Mouse (Mus musculus): ENCODE data around the gene Vwa2. TPM values are rescaled to one million over a fixed set of nuclear protein-coding genes. Genes with fewer than 3 reads are reported as not detected.

Vwa2 gene
- polyA plus RNA-seq, 1 experiment from 2014 or later: 1.1 TPM

GRCm38 (mm10) chr19:56936253-56936652 is 62.2 kb downstream of the Vwa2 start:
- no peak overlapping the region for H3K27ac ChIP-seq (ENCODE audit: low read depth, low read length)
- no peaks in the 10 kb centered on the region for H3K4me1 ChIP-seq (replicated peaks; ENCODE audit: control insufficient read depth, insufficient read depth, low read length)
- H3K36me3 ChIP-seq (ENCODE audit: control insufficient read depth, insufficient read depth, low read length): no peaks in the 10 kb centered on the region
- no peaks in the 10 kb centered on the region for H3K27me3 ChIP-seq (ENCODE audit: control insufficient read depth, insufficient read depth, low read length)
- no peak overlapping the region for H3K4me2 ChIP-seq (ENCODE audit: low read depth, low read length, severe bottlenecking)
- H3K4me3 ChIP-seq (ENCODE audit: low read depth, low read length): no peak overlapping the region
- DNase-seq (ENCODE audit: low spot score) (no peak), ATAC-seq (replicated peaks; ENCODE audit: low FRiP score) (no peak)
- no peaks in the 10 kb centered on the region for H3K9me3 ChIP-seq (ENCODE audit: control insufficient read depth, low read length)
- WGBS: 97% methylated on average over 8 of the region's 8 CpGs
- no peak overlapping the region for H3K9ac ChIP-seq (ENCODE audit: low read length)

- no peak overlapping the region for H3K27ac ChIP-seq (ENCODE audit: low read depth, low read length)
- WGBS: 93% methylated on average over 5 of the region's 5 CpGs
- no peak overlapping the region for H3K4me2 ChIP-seq (ENCODE audit: low read depth, low read length, severe bottlenecking)
- H3K4me3 ChIP-seq (ENCODE audit: low read depth, low read length): no peak overlapping the region
- H3K27me3 ChIP-seq (ENCODE audit: control insufficient read depth, insufficient read depth, low read length): no peaks in the 10 kb centered on the region
- H3K9me3 ChIP-seq (ENCODE audit: control insufficient read depth, low read length): no peaks in the 10 kb centered on the region
- no peak overlapping the region for H3K9ac ChIP-seq (ENCODE audit: low read length)
- H3K4me1 ChIP-seq (replicated peaks; ENCODE audit: control insufficient read depth, insufficient read depth, low read length): no peaks in the 10 kb centered on the region
- no peaks in the 10 kb centered on the region for H3K36me3 ChIP-seq (ENCODE audit: control insufficient read depth, insufficient read depth, low read length)
- DNase-seq (ENCODE audit: low spot score) (no peak), ATAC-seq (replicated peaks; ENCODE audit: low FRiP score) (no peak)
These were observed 63.9 kb downstream of the Vwa2 start for GRCm38 (mm10) chr19:56937911-56938310.

- no peak overlapping the region for H3K9ac ChIP-seq (ENCODE audit: low read length)
- WGBS: 81% methylated on average over 9 of the region's 9 CpGs
- no peaks in the 10 kb centered on the region for H3K36me3 ChIP-seq (ENCODE audit: control insufficient read depth, insufficient read depth, low read length)
- no peak overlapping the region for H3K27ac ChIP-seq (ENCODE audit: low read depth, low read length)
- H3K4me2 ChIP-seq (ENCODE audit: low read depth, low read length, severe bottlenecking): no peak overlapping the region
- H3K27me3 ChIP-seq (ENCODE audit: control insufficient read depth, insufficient read depth, low read length): no peaks in the 10 kb centered on the region
- H3K4me1 ChIP-seq (replicated peaks; ENCODE audit: control insufficient read depth, insufficient read depth, low read length): no peaks in the 10 kb centered on the region
- ATAC-seq (replicated peaks; ENCODE audit: low FRiP score): no peak
- no peak overlapping the region for H3K4me3 ChIP-seq (ENCODE audit: low read depth, low read length)
- no peaks in the 10 kb centered on the region for H3K9me3 ChIP-seq (ENCODE audit: control insufficient read depth, low read length)
- DNase-seq (ENCODE audit: low spot score): no peak
These were observed 65.8 kb downstream of the Vwa2 start for GRCm38 (mm10) chr19:56939826-56940225.

GRCm38 (mm10) chr19:56940507-56940906 is 66.5 kb downstream of the Vwa2 start:
- Histone ChIP-seq H3K9me3 (ENCODE audit: control insufficient read depth, low read length) (no peaks in the 10 kb centered on the region), H3K4me2 (ENCODE audit: low read depth, low read length, severe bottlenecking) (no peak overlapping the region), H3K9ac (ENCODE audit: low read length) (no peak overlapping the region), H3K27me3 (ENCODE audit: control insufficient read depth, insufficient read depth, low read length) (no peaks in the 10 kb centered on the region), H3K4me1 (replicated peaks; ENCODE audit: control insufficient read depth, insufficient read depth, low read length) (no peaks in the 10 kb centered on the region), H3K27ac (ENCODE audit: low read depth, low read length) (no peak overlapping the region), H3K4me3 (ENCODE audit: low read depth, low read length) (no peak overlapping the region), H3K36me3 (ENCODE audit: control insufficient read depth, insufficient read depth, low read length) (no peaks in the 10 kb centered on the region)
- ATAC-seq (replicated peaks; ENCODE audit: low FRiP score): no peak
- no peak for DNase-seq (ENCODE audit: low spot score)
- 93% methylated on average over 11 of the region's 11 CpGs for WGBS

GRCm38 (mm10) chr19:56942216-56942615 is 68.2 kb downstream of the Vwa2 start:
- WGBS: 92% methylated on average over 7 of the region's 7 CpGs
- Histone ChIP-seq H3K36me3 (ENCODE audit: control insufficient read depth, insufficient read depth, low read length) (no peaks in the 10 kb centered on the region), H3K4me2 (ENCODE audit: low read depth, low read length, severe bottlenecking) (no peak overlapping the region), H3K27me3 (ENCODE audit: control insufficient read depth, insufficient read depth, low read length) (no peaks in the 10 kb centered on the region), H3K27ac (ENCODE audit: low read depth, low read length) (no peak overlapping the region), H3K4me1 (replicated peaks; ENCODE audit: control insufficient read depth, insufficient read depth, low read length) (no peaks in the 10 kb centered on the region), H3K9me3 (ENCODE audit: control insufficient read depth, low read length) (no peaks in the 10 kb centered on the region), H3K9ac (ENCODE audit: low read length) (no peak overlapping the region), H3K4me3 (ENCODE audit: low read depth, low read length) (no peak overlapping the region)
- DNase-seq (ENCODE audit: low spot score) (no peak), ATAC-seq (replicated peaks; ENCODE audit: low FRiP score) (no peak)

- Histone ChIP-seq H3K9me3 (ENCODE audit: control insufficient read depth, low read length) (no peaks in the 10 kb centered on the region), H3K4me1 (replicated peaks; ENCODE audit: control insufficient read depth, insufficient read depth, low read length) (no peaks in the 10 kb centered on the region), H3K27me3 (ENCODE audit: control insufficient read depth, insufficient read depth, low read length) (no peaks in the 10 kb centered on the region), H3K9ac (ENCODE audit: low read length) (no peak overlapping the region), H3K27ac (ENCODE audit: low read depth, low read length) (no peak overlapping the region), H3K36me3 (ENCODE audit: control insufficient read depth, insufficient read depth, low read length) (no peaks in the 10 kb centered on the region), H3K4me2 (ENCODE audit: low read depth, low read length, severe bottlenecking) (no peak overlapping the region), H3K4me3 (ENCODE audit: low read depth, low read length) (no peak overlapping the region)
- DNase-seq (ENCODE audit: low spot score): no peak
- ATAC-seq (replicated peaks; ENCODE audit: low FRiP score): no peak
- WGBS: 84% methylated on average over 9 of the region's 9 CpGs
These were observed 70.2 kb downstream of the Vwa2 start for GRCm38 (mm10) chr19:56944211-56944610.

GRCm38 (mm10) chr19:56944826-56945225 is 70.8 kb downstream of the Vwa2 start:
- ATAC-seq (replicated peaks; ENCODE audit: low FRiP score): no peak
- Histone ChIP-seq H3K4me3 (ENCODE audit: low read depth, low read length) (no peak overlapping the region), H3K27me3 (ENCODE audit: control insufficient read depth, insufficient read depth, low read length) (no peaks in the 10 kb centered on the region), H3K36me3 (ENCODE audit: control insufficient read depth, insufficient read depth, low read length) (no peaks in the 10 kb centered on the region), H3K9me3 (ENCODE audit: control insufficient read depth, low read length) (no peaks in the 10 kb centered on the region), H3K9ac (ENCODE audit: low read length) (no peak overlapping the region), H3K4me1 (replicated peaks; ENCODE audit: control insufficient read depth, insufficient read depth, low read length) (no peaks in the 10 kb centered on the region), H3K4me2 (ENCODE audit: low read depth, low read length, severe bottlenecking) (no peak overlapping the region), H3K27ac (ENCODE audit: low read depth, low read length) (no peak overlapping the region)
- DNase-seq (ENCODE audit: low spot score): no peak
- 97% methylated on average over 3 of the region's 3 CpGs for WGBS

GRCm38 (mm10) chr19:56945621-56946020 is 71.6 kb downstream of the Vwa2 start:
- Histone ChIP-seq H3K4me2 (ENCODE audit: low read depth, low read length, severe bottlenecking) (no peak overlapping the region), H3K4me1 (replicated peaks; ENCODE audit: control insufficient read depth, insufficient read depth, low read length) (no peaks in the 10 kb centered on the region), H3K27ac (ENCODE audit: low read depth, low read length) (no peak overlapping the region), H3K9ac (ENCODE audit: low read length) (no peak overlapping the region), H3K9me3 (ENCODE audit: control insufficient read depth, low read length) (no peaks in the 10 kb centered on the region), H3K36me3 (ENCODE audit: control insufficient read depth, insufficient read depth, low read length) (no peaks in the 10 kb centered on the region), H3K4me3 (ENCODE audit: low read depth, low read length) (no peak overlapping the region), H3K27me3 (ENCODE audit: control insufficient read depth, insufficient read depth, low read length) (no peaks in the 10 kb centered on the region)
- ATAC-seq (replicated peaks; ENCODE audit: low FRiP score): no peak
- DNase-seq (ENCODE audit: low spot score): no peak
- WGBS: 90% methylated on average over 2 of the region's 2 CpGs

GRCm38 (mm10) chr19:56946277-56946676 is 72.2 kb downstream of the Vwa2 start:
- ATAC-seq (replicated peaks; ENCODE audit: low FRiP score): no peak
- H3K36me3 ChIP-seq (ENCODE audit: control insufficient read depth, insufficient read depth, low read length): no peaks in the 10 kb centered on the region
- H3K9me3 ChIP-seq (ENCODE audit: control insufficient read depth, low read length): no peaks in the 10 kb centered on the region
- H3K27me3 ChIP-seq (ENCODE audit: control insufficient read depth, insufficient read depth, low read length): no peaks in the 10 kb centered on the region
- no peak overlapping the region for H3K9ac ChIP-seq (ENCODE audit: low read length)
- H3K4me2 ChIP-seq (ENCODE audit: low read depth, low read length, severe bottlenecking): no peak overlapping the region
- WGBS: 93% methylated on average over 7 of the region's 7 CpGs
- no peak overlapping the region for H3K27ac ChIP-seq (ENCODE audit: low read depth, low read length)
- no peak overlapping the region for H3K4me3 ChIP-seq (ENCODE audit: low read depth, low read length)
- H3K4me1 ChIP-seq (replicated peaks; ENCODE audit: control insufficient read depth, insufficient read depth, low read length): no peaks in the 10 kb centered on the region
- DNase-seq (ENCODE audit: low spot score): no peak

All from forebrain, embryonic 11.5 days (tissue).